Mouse (Mus musculus): ENCODE measurements around the gene Myl6b.
"Not testable (repeated sequence)": the region's sequence is repeated elsewhere in the genome, so short reads cannot be mapped to it uniquely, and the experiment has no call there.

DNA sequence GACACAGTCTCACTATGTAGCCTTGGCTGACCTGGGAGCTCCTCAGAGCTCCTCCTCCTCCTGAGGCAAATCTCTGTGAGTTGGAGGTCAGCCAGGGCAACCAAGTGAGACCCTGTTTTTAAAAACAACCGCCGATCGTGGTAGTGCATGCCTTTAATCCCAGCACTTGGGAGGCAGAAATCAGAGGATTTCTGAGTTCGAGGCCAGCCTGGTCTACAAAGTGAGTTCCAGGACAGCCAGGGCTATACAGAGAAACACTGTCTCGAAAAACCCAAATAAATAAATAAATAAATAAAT lies 6.8 kb upstream of the Myl6b start:
- TF ChIP-seq CTCF (IDR thresholded peaks at IDR 0.05; ENCODE audit: borderline replicate concordance, extremely low read depth, insufficient read depth, insufficient read length); POLR2A (IDR thresholded peaks at IDR 0.05; ENCODE audit: borderline replicate concordance, extremely low read depth, insufficient read depth, insufficient read length, poor library complexity, severe bottlenecking): not testable (repeated sequence)
